Mouse (Mus musculus): ENCODE data around the gene Samd4b. TPM values are rescaled to one million over a fixed set of nuclear protein-coding genes. Genes with fewer than 3 reads are reported as not detected.

Samd4b gene
- polyA plus RNA-seq, 1 experiment from 2014 or later: 25.1 TPM

DNA sequence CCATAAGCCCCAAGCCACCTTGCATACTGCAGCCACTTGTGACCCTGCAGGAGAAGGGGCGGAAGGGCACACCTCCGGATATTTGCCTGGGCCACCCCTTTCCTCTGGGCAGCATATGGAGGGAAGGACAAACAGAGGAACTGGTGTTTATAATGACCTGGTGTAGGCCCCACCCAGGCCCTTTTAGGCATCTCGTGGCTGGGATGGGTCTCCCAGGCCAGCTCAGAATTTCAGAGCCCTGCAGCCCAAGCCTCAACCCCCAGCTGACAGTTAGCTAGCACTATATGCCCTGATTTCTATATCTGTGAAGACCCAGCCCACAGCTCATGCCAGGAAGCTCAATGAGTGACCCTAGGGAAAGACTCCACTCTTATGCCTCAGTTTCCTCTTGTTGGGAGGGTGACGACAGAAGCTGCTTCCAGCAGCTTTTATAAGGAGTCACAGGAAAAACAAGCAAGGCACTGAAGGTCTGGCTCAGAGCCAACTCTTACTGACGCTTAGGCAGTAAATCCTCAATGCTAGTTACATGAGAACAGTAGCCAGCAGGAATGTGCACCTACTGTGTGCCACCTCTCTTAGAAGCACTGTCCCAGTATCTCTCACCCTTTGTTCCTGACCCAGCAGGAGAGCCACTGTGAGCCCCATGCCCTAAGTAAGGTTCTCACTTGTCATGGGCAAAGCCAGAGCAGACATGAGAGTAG lies 26.8 kb downstream of the Samd4b start:
- 42% methylated on average over 5 of the region's 5 CpGs for WGBS
- no peak overlapping the region for H3K9ac ChIP-seq (replicated peaks; ENCODE audit: low read depth, low read length)
- ATAC-seq (ENCODE audit: low read depth): no peak
- H3K9me3 ChIP-seq (ENCODE audit: control insufficient read depth, low read length): no peaks in the 10 kb centered on the region
- no peak overlapping the region for H3K4me2 ChIP-seq (ENCODE audit: low read depth, low read length)
- H3K27ac ChIP-seq (ENCODE audit: low read depth, low read length): no peak overlapping the region
- no peaks in the 10 kb centered on the region for H3K27me3 ChIP-seq (ENCODE audit: control insufficient read depth, insufficient read depth, low read length)
- H3K36me3 ChIP-seq (ENCODE audit: control insufficient read depth, insufficient read depth, low read length): peaks cover 11% of the 10 kb centered on the region
- H3K4me1 ChIP-seq (ENCODE audit: control insufficient read depth, insufficient read depth, low read length): 0 out of 2 replicates have a peak, but pooled peaks cover 3% of the 10 kb centered on the region
- H3K4me3 ChIP-seq (ENCODE audit: low read depth, low read length): no peak overlapping the region

DNA sequence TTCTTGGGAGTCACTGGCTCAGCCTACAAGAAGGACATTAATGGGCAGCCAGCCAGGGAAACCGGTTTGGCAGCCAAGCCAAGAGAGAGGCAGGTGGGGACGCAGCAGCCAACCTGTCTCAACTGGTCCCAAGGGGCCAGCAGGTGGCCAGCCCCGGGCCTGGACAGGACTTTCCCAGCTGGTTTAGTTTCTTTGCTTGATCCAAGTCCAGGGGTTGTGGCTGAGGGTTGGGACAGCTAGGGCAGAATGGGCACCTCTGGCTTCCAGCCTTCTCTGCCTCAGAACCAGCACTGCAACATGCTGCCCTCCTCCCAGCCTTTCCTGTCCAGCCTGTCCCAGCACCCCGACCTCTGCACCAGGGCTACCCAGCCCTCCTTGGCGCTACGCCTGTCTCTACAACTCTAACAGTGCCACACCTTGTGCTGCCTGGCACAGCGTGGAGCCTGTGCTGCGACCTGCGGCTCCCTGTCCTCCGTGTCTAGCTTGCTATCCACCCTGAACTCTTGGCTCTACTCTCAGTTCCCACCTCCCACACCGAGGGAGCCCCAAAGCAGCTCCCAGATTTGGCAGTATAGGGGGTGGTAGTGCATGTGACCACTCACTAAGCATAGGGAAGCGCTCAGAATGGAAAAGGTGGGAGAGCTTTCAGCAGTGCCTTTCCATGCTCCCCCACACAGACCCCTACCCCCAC lies 27.5 kb downstream of the Samd4b start:
- H3K4me3 ChIP-seq (ENCODE audit: low read depth, low read length): no peak overlapping the region
- peaks cover 11% of the 10 kb centered on the region for H3K36me3 ChIP-seq (ENCODE audit: control insufficient read depth, insufficient read depth, low read length)
- H3K27me3 ChIP-seq (ENCODE audit: control insufficient read depth, insufficient read depth, low read length): no peaks in the 10 kb centered on the region
- ATAC-seq (ENCODE audit: low read depth): no peak
- H3K27ac ChIP-seq (ENCODE audit: low read depth, low read length): no peak overlapping the region
- H3K9ac ChIP-seq (replicated peaks; ENCODE audit: low read depth, low read length): no peak overlapping the region
- H3K4me1 ChIP-seq (ENCODE audit: control insufficient read depth, insufficient read depth, low read length): 0 out of 2 replicates have a peak, but pooled peaks cover 3% of the 10 kb centered on the region
- WGBS: 72% methylated on average over 12 of the region's 12 CpGs
- H3K9me3 ChIP-seq (ENCODE audit: control insufficient read depth, low read length): no peaks in the 10 kb centered on the region
- H3K4me2 ChIP-seq (ENCODE audit: low read depth, low read length): no peak overlapping the region

DNA sequence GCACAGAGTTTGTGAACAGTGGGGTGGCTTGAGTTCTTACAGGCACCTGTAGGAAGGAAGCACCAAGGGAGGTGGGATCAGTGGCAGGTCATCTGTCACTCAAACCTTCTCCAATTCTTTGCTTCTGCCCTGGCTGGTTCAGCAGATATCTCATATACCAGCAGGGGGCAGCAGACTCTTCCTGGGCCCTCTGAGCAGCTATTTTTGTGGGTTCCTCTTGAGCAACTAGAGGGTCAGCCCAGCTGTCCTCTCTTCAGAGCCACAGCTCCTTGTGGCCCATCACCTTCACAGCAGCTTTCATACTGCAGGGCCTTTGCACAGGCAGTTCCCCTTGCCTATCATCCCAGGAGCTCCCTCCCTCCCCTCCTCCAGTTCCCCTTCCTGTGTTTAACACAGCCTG lies 29.7 kb downstream of the Samd4b start:
- Histone ChIP-seq H3K4me1 (ENCODE audit: control insufficient read depth, insufficient read depth, low read length) (0 out of 2 replicates have a peak, but pooled peaks cover 3% of the 10 kb centered on the region), H3K9ac (replicated peaks; ENCODE audit: low read depth, low read length) (no peak overlapping the region), H3K36me3 (ENCODE audit: control insufficient read depth, insufficient read depth, low read length) (peaks cover 27% of the 10 kb centered on the region), H3K4me2 (ENCODE audit: low read depth, low read length) (no peak overlapping the region), H3K27me3 (ENCODE audit: control insufficient read depth, insufficient read depth, low read length) (no peaks in the 10 kb centered on the region), H3K9me3 (ENCODE audit: control insufficient read depth, low read length) (no peaks in the 10 kb centered on the region), H3K27ac (ENCODE audit: low read depth, low read length) (no peak overlapping the region), H3K4me3 (ENCODE audit: low read depth, low read length) (no peak overlapping the region)
- no peak for ATAC-seq (ENCODE audit: low read depth)

DNA sequence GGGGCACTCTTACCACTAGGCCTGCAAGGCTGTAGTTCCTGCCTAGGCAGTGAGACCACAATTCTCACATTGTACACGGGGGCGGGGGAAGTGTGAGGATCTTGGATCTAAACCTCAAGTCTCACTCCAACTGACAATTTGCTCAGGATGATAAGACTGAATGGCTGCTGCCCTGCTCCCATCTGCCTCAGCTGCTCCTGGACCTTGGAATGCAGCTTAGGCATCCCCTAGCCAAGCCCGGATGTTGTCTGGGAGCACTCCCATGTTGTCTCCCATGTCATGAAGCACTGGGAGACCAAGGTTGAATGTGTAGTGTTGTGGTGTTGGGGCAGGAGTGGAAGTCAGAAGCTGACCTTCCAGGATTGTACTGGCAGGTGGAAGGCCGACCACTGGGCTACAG lies 30.4 kb downstream of the Samd4b start:
- H3K27ac ChIP-seq (ENCODE audit: low read depth, low read length): no peak overlapping the region
- 0 out of 2 replicates have a peak, but pooled peaks cover 3% of the 10 kb centered on the region for H3K4me1 ChIP-seq (ENCODE audit: control insufficient read depth, insufficient read depth, low read length)
- H3K4me2 ChIP-seq (ENCODE audit: low read depth, low read length): no peak overlapping the region
- no peaks in the 10 kb centered on the region for H3K9me3 ChIP-seq (ENCODE audit: control insufficient read depth, low read length)
- no peak overlapping the region for H3K4me3 ChIP-seq (ENCODE audit: low read depth, low read length)
- no peak for ATAC-seq (ENCODE audit: low read depth)
- H3K36me3 ChIP-seq (ENCODE audit: control insufficient read depth, insufficient read depth, low read length): peaks cover 27% of the 10 kb centered on the region
- H3K27me3 ChIP-seq (ENCODE audit: control insufficient read depth, insufficient read depth, low read length): no peaks in the 10 kb centered on the region
- no peak overlapping the region for H3K9ac ChIP-seq (replicated peaks; ENCODE audit: low read depth, low read length)
- WGBS: 93% methylated on average over 4 of the region's 4 CpGs

DNA sequence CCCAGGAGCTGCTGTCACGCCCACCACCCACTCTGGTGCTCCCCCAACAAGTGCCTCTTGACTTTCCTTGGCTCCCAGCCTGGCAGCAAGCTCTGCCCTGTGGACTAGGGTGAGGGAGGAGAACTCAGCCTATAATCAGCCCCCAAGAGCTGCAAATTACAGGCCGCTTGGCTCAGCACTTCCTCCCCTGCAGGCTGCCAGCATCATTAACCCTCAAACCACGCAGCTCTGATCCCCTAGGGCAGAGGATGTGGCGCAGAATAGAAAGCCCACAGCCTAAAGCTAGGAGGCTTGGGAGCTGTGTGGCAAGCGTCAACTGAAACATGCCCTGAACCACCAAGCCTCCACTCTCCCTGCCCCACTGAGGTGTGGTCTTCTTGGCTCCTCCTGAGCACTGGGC lies 32.5 kb downstream of the Samd4b start:
- H3K9me3 ChIP-seq (ENCODE audit: control insufficient read depth, low read length): no peaks in the 10 kb centered on the region
- 77% methylated on average over 5 of the region's 5 CpGs for WGBS
- H3K4me3 ChIP-seq (ENCODE audit: low read depth, low read length): no peak overlapping the region
- H3K4me2 ChIP-seq (ENCODE audit: low read depth, low read length): no peak overlapping the region
- no peaks in the 10 kb centered on the region for H3K4me1 ChIP-seq (ENCODE audit: control insufficient read depth, insufficient read depth, low read length)
- no peak overlapping the region for H3K27ac ChIP-seq (ENCODE audit: low read depth, low read length)
- H3K27me3 ChIP-seq (ENCODE audit: control insufficient read depth, insufficient read depth, low read length): no peaks in the 10 kb centered on the region
- ATAC-seq (ENCODE audit: low read depth): no peak
- H3K9ac ChIP-seq (replicated peaks; ENCODE audit: low read depth, low read length): no peak overlapping the region
- H3K36me3 ChIP-seq (ENCODE audit: control insufficient read depth, insufficient read depth, low read length): peaks cover 27% of the 10 kb centered on the region

DNA sequence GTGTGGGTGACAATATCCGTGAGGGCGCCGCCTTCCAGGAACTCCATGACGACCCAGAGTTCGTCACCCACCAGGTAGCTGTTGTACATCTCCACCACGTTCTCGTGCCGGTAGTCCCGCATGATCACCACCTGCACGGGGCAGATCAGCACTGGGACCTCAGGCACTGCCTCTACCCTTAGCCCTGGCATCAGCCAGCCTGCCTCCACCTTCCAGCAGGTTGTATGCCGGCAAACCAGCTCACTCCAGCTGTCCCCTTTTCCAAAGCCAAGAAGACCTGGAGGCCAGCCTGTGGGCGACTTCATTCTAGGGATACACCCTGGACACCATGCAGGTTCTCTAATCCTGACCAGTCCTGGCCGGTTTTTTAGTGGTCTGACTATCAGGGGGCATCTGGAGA lies 35.0 kb downstream of the Samd4b start:
- Histone ChIP-seq H3K36me3 (ENCODE audit: control insufficient read depth, insufficient read depth, low read length) (peaks cover 35% of the 10 kb centered on the region), H3K27me3 (ENCODE audit: control insufficient read depth, insufficient read depth, low read length) (no peaks in the 10 kb centered on the region), H3K4me3 (ENCODE audit: low read depth, low read length) (no peak overlapping the region), H3K4me1 (ENCODE audit: control insufficient read depth, insufficient read depth, low read length) (no peaks in the 10 kb centered on the region), H3K4me2 (ENCODE audit: low read depth, low read length) (no peak overlapping the region), H3K9ac (replicated peaks; ENCODE audit: low read depth, low read length) (no peak overlapping the region), H3K27ac (ENCODE audit: low read depth, low read length) (no peak overlapping the region), H3K9me3 (ENCODE audit: control insufficient read depth, low read length) (no peaks in the 10 kb centered on the region)
- no peak for ATAC-seq (ENCODE audit: low read depth)
- WGBS: 95% methylated on average over 13 of the region's 13 CpGs

DNA sequence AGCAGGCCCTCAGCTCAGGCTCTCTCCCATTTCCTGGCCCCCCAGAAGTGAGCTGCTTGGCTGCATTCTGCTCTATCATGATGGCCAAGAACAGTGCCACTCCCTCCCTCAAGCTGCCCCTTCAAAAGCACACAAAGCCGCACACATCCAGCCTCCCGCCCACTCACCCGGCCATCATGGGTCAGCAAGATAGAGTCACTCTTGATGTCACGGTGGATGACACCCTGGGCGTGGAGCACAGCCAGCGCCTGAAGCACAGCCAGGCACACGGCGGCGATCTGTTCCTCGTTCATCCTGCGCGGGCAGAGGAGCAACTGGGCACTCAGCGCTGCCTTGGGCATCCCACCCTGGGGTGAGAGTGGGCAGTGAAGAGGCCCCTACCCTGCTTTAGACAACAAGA lies 35.6 kb downstream of the Samd4b start:
- ATAC-seq (ENCODE audit: low read depth): no peak
- Histone ChIP-seq H3K4me3 (ENCODE audit: low read depth, low read length) (no peak overlapping the region), H3K4me2 (ENCODE audit: low read depth, low read length) (no peak overlapping the region), H3K36me3 (ENCODE audit: control insufficient read depth, insufficient read depth, low read length) (peaks cover 32% of the 10 kb centered on the region), H3K27me3 (ENCODE audit: control insufficient read depth, insufficient read depth, low read length) (no peaks in the 10 kb centered on the region), H3K4me1 (ENCODE audit: control insufficient read depth, insufficient read depth, low read length) (no peaks in the 10 kb centered on the region), H3K9ac (replicated peaks; ENCODE audit: low read depth, low read length) (no peak overlapping the region), H3K27ac (ENCODE audit: low read depth, low read length) (no peak overlapping the region), H3K9me3 (ENCODE audit: control insufficient read depth, low read length) (no peaks in the 10 kb centered on the region)
- WGBS: 93% methylated on average over 13 of the region's 13 CpGs

DNA sequence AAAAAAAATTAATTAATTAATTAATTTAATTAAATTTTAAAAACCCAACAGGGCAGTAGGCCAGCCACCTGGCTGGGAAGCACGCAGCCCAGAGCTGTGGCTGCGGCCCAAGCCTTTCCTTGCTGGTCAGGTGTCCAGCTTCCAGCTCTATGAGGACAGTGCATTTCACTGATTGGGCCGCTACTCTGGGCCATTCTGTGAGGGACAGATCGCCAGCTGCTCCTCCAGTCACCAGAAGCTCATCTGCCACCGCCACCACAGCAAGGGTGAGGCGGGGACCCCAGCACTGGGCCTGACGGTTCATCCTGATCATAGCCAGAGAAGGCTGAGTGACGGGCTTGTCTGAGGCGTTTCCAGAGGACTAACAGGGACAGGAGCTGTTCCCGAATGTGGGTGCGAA lies 36.0 kb downstream of the Samd4b start:
- Histone ChIP-seq H3K4me3 (ENCODE audit: low read depth, low read length) (no peak overlapping the region), H3K36me3 (ENCODE audit: control insufficient read depth, insufficient read depth, low read length) (peaks cover 28% of the 10 kb centered on the region), H3K4me1 (ENCODE audit: control insufficient read depth, insufficient read depth, low read length) (no peaks in the 10 kb centered on the region), H3K4me2 (ENCODE audit: low read depth, low read length) (no peak overlapping the region), H3K9ac (replicated peaks; ENCODE audit: low read depth, low read length) (no peak overlapping the region), H3K9me3 (ENCODE audit: control insufficient read depth, low read length) (no peaks in the 10 kb centered on the region), H3K27me3 (ENCODE audit: control insufficient read depth, insufficient read depth, low read length) (no peaks in the 10 kb centered on the region), H3K27ac (ENCODE audit: low read depth, low read length) (no peak overlapping the region)
- no peak for ATAC-seq (ENCODE audit: low read depth)
- WGBS: 88% methylated on average over 11 of the region's 11 CpGs

DNA sequence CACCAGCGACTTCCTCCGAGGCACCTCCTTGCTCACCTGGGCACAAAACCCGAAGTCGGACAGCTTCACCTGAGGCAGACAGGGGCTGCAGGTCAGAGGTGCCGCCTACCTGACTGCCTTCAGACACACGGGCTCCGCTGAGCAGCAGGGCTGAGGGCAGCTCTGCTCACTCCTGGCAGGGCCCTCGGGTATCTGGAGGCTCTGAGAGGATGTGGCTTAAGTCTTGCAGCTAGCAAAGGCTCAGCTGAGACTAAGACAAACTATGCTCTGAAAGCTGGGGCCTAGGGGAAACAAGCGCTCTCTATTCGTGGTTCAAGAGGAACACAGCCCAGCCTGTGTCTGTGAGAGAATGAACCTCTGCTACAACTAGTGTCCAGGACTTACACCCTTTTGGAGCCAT lies 37.1 kb downstream of the Samd4b start:
- WGBS: 92% methylated on average over 10 of the region's 10 CpGs
- Histone ChIP-seq H3K4me2 (ENCODE audit: low read depth, low read length) (no peak overlapping the region), H3K36me3 (ENCODE audit: control insufficient read depth, insufficient read depth, low read length) (peaks cover 23% of the 10 kb centered on the region; the same call in 1 of the 2 replicates), H3K4me3 (ENCODE audit: low read depth, low read length) (no peak overlapping the region), H3K9ac (replicated peaks; ENCODE audit: low read depth, low read length) (no peak overlapping the region), H3K9me3 (ENCODE audit: control insufficient read depth, low read length) (no peaks in the 10 kb centered on the region), H3K27ac (ENCODE audit: low read depth, low read length) (no peak overlapping the region), H3K4me1 (ENCODE audit: control insufficient read depth, insufficient read depth, low read length) (no peaks in the 10 kb centered on the region), H3K27me3 (ENCODE audit: control insufficient read depth, insufficient read depth, low read length) (no peaks in the 10 kb centered on the region)
- no peak for ATAC-seq (ENCODE audit: low read depth)

Measured in neural tube, embryonic 14.5 days (tissue).